Mouse (Mus musculus) kidney, postnatal 0 days (tissue): ENCODE results near the gene Ftsj1. TPM values are rescaled to one million over a fixed set of nuclear protein-coding genes. Genes with fewer than 3 reads are reported as not detected.
A peak's percentile ranks its signal among the peaks of the same experiment; 100 is the strongest.

Experiments
- ATAC-seq: fragments of 200-750 bp; cut with Nextera tagmentation; replicated peaks from 2 replicates; pipeline ENCODE4 v1.8.0; 2017; ENCODE audit warnings: low read depth, moderate number of reproducible peaks, moderate TSS enrichment, moderate library complexity; ENCODE audit not compliant: low FRiP score
- DNase-seq: peaks from one replicate; pipeline ENCODE4 v3.0.0-alpha.2; 2016; ENCODE audit warnings: low spot score
- H3K27ac ChIP-seq: fragments of 300-500 bp; sonication (generic); 2 replicates; pipeline ENCODE4 v1.5.1; 2014; ENCODE audit warnings: mild to moderate bottlenecking
- H3K27me3 ChIP-seq: fragments of 300-500 bp; sonication (generic); 2 replicates; pipeline ENCODE4 v1.6.1; 2014; ENCODE audit warnings: low read length, mixed read lengths; ENCODE audit not compliant: insufficient read depth
- H3K36me3 ChIP-seq: fragments of 300-500 bp; sonication (generic); 2 replicates; pipeline ENCODE4 v1.6.1; 2014; ENCODE audit warnings: low read length, mixed read lengths; ENCODE audit not compliant: insufficient read depth
- H3K4me1 ChIP-seq: fragments of 300-500 bp; sonication (generic); replicated peaks from 2 replicates; pipeline ENCODE4 v1.6.1; 2014; ENCODE audit warnings: antibody characterized with exemption, low read length, mixed read lengths; ENCODE audit not compliant: insufficient read depth
- H3K4me2 ChIP-seq: fragments of 300-500 bp; sonication (generic); 2 replicates; pipeline ENCODE4 v1.6.1; 2014; ENCODE audit warnings: mild to moderate bottlenecking, low read length, moderate library complexity, mixed read lengths
- H3K4me3 ChIP-seq: fragments of 300-500 bp; sonication (generic); replicated peaks from 2 replicates; pipeline ENCODE4 v1.5.1; 2014; ENCODE audit warnings: low read depth, low read length
- H3K9ac ChIP-seq: fragments of 300-500 bp; sonication (generic); 2 replicates; pipeline ENCODE4 v1.6.1; 2014; ENCODE audit warnings: low read depth, low read length
- H3K9me3 ChIP-seq: fragments of 300-500 bp; sonication (generic); replicated peaks from 2 replicates; pipeline ENCODE4 v1.6.1; 2016; ENCODE audit warnings: low read length, inconsistent platforms, mixed read lengths
- CTCF ChIP-seq: IDR thresholded peaks from 2 replicates; pipeline ENCODE4 v1.5.1; 2016; ENCODE audit warnings: antibody characterized with exemption, low read depth, mild to moderate bottlenecking, moderate library complexity
- WGBS: fragments of 180-500 bp; shearing (Covaris S2); extraction: QIAGEN DNeasy Blood & Tissue Kit; methylation state at CpG from one replicate; pipeline ENCODE4 v1.1.7; 2014; 5-methylcytosine and 5-hydroxymethylcytosine counted together
- polyA plus RNA-seq: library from polyadenylated mRNA; unstranded; fragments of >200 nt; fragmentation: Nextera tagmentation; extraction: Ambion mirVana; gene quantifications from 2 replicates; pipeline ENCODE4 v1.2.1, GENCODE M21; 2015

The Ftsj1 gene
- polyA plus RNA-seq, 1 experiment from 2014 or later: 29.2 TPM

GRCm38 (mm10) chrX:8209720-8210119 lies 42.5 kb downstream of the Ftsj1 start:
- Histone ChIP-seq H3K27ac (no peak overlapping the region), H3K9me3 (no peaks in the 10 kb centered on the region), H3K4me3 (no peak overlapping the region), H3K27me3 (no peaks in the 10 kb centered on the region), H3K4me1 (no peaks in the 10 kb centered on the region), H3K4me2 (no peak overlapping the region), H3K9ac (no peak overlapping the region), H3K36me3 (no peaks in the 10 kb centered on the region)
- ATAC-seq (no peak), DNase-seq (no peak)
- TF ChIP-seq CTCF: no peak
- 78% methylated on average over 2 of the region's 2 CpGs for WGBS

DNA sequence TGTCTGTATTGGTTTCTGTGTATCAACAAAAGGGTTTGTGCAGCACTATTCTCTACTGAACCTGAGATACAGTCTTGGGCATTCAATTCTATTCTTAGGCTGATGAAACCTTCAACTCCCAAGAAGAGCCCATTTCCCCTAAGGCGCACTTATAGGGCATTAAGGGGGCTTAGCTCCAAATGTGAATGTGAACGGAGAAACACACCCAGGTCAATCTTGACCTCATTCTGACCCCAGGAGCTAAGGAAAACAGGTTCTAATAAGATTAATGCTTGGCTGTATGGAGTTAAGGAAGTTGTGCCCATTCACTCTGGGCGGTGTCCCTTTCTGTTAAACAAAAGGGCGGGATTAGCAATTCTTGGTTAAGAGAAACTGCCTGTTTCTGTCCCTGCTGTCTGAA lies 45.0 kb downstream of the Ftsj1 start:
- Histone ChIP-seq H3K9ac (no peak overlapping the region), H3K27me3 (no peaks in the 10 kb centered on the region), H3K9me3 (no peaks in the 10 kb centered on the region), H3K4me3 (no peak overlapping the region), H3K36me3 (no peaks in the 10 kb centered on the region), H3K27ac (no peak overlapping the region), H3K4me1 (no peaks in the 10 kb centered on the region), H3K4me2 (peak overlapping the region; percentile 62; the same call in 1 of the 2 replicates)
- no peak for ATAC-seq
- 37% methylated on average over 4 of the region's 4 CpGs for WGBS
- no peak for TF ChIP-seq CTCF
- no peak for DNase-seq

- H3K9ac ChIP-seq: peak overlapping the region; percentile 48; the same call in 1 of the 2 replicates
- ATAC-seq: peak; percentile 30; the same call in 1 of the 2 replicates
- H3K4me3 ChIP-seq: peak overlapping the region; percentile 45
- H3K4me1 ChIP-seq: no peaks in the 10 kb centered on the region
- H3K4me2 ChIP-seq: peak overlapping the region; percentile 62
- TF ChIP-seq CTCF: no peak
- no peaks in the 10 kb centered on the region for H3K36me3 ChIP-seq
- H3K9me3 ChIP-seq: no peaks in the 10 kb centered on the region
- 27% methylated on average over 11 of the region's 11 CpGs for WGBS
- no peak for DNase-seq
- H3K27ac ChIP-seq: no peak overlapping the region
- H3K27me3 ChIP-seq: no peaks in the 10 kb centered on the region
Measured at GRCm38 (mm10) chrX:8206694-8207197, 45.5 kb downstream of the Ftsj1 start.

DNA sequence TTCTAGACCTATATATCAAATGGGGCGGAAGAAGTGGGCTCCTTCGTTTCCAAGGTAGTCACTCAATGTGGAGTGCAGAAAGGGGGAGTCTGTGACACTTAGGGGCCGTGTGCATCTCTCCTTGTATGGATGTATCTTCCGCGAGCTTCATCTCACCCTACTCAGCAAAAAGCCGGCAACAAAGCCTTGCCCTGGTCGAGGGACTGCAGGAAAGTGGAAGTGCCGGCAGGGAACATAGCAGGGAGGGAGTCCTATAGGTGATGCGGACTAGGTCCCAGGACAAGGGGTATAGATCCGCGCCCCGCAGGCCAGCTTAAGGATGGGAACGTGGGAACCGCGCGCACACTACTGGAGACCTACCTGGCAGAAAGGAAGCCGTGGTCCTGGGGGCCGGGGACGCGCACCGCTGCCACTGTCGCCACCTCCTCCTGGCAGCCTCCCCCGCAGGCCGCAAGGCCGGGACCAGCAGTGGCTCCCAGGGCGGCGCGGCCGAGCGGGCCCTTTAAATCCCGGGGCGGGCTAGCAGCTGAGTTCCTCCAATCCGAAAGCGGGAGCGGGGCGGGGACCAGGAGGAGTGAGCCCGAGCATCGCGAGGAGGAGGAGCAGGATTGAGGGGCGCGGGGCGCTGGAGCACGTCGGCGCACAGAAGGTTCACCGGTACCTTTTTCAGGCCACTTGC lies 46.1 kb downstream of the Ftsj1 start, which contains the start of gene Porcn:
TSS of gene Porcn (minus strand) at position 511 of the 679 bp plus-strand sequence.
- peak within 1 kb of the TSS; percentile 48; the same call in 1 of the 2 replicates for H3K9ac ChIP-seq
- no peak within 1 kb of the TSS for H3K27ac ChIP-seq
- H3K4me2 ChIP-seq: peak within 1 kb of the TSS; percentile 62
- no peaks in the 10 kb centered on the region for H3K4me1 ChIP-seq
- no peaks in the 10 kb centered on the region for H3K9me3 ChIP-seq
- 23% methylated on average over 46 of the region's 46 CpGs for WGBS
- peak; percentile 82 for DNase-seq
- no peaks in the 10 kb centered on the region for H3K36me3 ChIP-seq
- H3K27me3 ChIP-seq: no peaks in the 10 kb centered on the region
- peak; percentile 93 for ATAC-seq
- H3K4me3 ChIP-seq: peak within 1 kb of the TSS; percentile 45
- no peak for TF ChIP-seq CTCF

DNA sequence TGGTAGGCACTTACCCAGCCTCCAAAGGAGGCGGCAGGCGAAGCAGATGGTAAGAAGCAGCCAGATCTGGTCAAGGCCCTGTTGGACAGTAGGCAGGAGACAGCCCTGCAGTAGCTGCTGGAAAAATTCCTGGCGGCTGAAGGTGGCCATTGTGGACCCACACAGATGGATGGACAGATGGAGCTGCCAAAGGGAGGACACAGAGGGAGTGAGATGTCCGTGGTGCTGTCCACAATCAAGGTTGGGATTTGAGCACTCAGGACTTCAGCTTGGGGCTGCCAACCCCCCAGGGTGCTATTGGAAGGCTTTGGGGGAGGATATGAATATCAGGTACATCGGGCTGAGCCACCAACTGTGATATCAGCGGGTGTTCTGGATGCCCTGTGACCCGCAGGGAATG lies 46.7 kb downstream of the Ftsj1 start:
- H3K9ac ChIP-seq: no peak overlapping the region
- H3K9me3 ChIP-seq: no peaks in the 10 kb centered on the region
- H3K4me2 ChIP-seq: peak overlapping the region; percentile 62
- H3K27me3 ChIP-seq: no peaks in the 10 kb centered on the region
- H3K4me1 ChIP-seq: no peaks in the 10 kb centered on the region
- no peak for ATAC-seq
- no peak overlapping the region for H3K27ac ChIP-seq
- no peak for TF ChIP-seq CTCF
- 47% methylated on average over 7 of the region's 7 CpGs for WGBS
- H3K36me3 ChIP-seq: no peaks in the 10 kb centered on the region
- DNase-seq: no peak
- H3K4me3 ChIP-seq: peak overlapping the region; percentile 45; the same call in 1 of the 2 replicates

DNA sequence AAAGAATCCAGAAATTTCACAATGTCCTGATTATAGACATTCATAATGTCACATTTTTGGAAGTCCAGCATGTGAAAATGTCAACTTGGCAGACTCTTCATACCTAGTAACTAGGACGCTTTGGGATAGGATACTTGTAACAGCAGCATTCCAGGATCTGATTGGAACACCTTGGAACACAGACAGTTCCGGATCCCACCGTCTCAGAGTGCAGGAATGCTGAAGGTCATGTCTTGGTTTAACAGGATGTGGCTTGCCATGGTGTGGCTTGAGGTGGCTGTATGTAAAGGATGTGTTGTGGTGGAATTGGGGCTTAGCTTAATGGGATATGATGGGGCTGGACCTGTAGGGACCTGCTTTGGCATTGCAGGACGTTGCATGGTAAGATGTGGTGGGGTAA lies 47.1 kb downstream of the Ftsj1 start:
- 79% methylated on average over 4 of the region's 4 CpGs for WGBS
- Histone ChIP-seq H3K27ac (no peak overlapping the region), H3K4me2 (no peak overlapping the region), H3K4me3 (no peak overlapping the region), H3K9me3 (no peaks in the 10 kb centered on the region), H3K4me1 (no peaks in the 10 kb centered on the region), H3K36me3 (no peaks in the 10 kb centered on the region), H3K27me3 (no peaks in the 10 kb centered on the region), H3K9ac (no peak overlapping the region)
- ATAC-seq (no peak), DNase-seq (no peak)
- no peak for TF ChIP-seq CTCF
